Mouse (Mus musculus) brain, embryonic 14.5 days (tissue): ENCODE results near the gene Lmbrd2.

ENCODE experiments used
- CTCF ChIP-seq: fragments of 200-500 bp; IDR thresholded peaks from 2 replicates; pipeline ENCODE4 v1.5.1; 2012; ENCODE audit warnings: inconsistent platforms, mild to moderate bottlenecking, moderate library complexity, borderline replicate concordance; ENCODE audit not compliant: insufficient read depth, insufficient read length; ENCODE audit errors: extremely low read depth
- POLR2A ChIP-seq: fragments of 200-500 bp; IDR thresholded peaks from 2 replicates; pipeline ENCODE4 v1.6.1; 2012; ENCODE audit warnings: mild to moderate bottlenecking, inconsistent platforms, borderline replicate concordance; ENCODE audit not compliant: poor library complexity, insufficient read depth, insufficient read length, severe bottlenecking; ENCODE audit errors: extremely low read depth

DNA sequence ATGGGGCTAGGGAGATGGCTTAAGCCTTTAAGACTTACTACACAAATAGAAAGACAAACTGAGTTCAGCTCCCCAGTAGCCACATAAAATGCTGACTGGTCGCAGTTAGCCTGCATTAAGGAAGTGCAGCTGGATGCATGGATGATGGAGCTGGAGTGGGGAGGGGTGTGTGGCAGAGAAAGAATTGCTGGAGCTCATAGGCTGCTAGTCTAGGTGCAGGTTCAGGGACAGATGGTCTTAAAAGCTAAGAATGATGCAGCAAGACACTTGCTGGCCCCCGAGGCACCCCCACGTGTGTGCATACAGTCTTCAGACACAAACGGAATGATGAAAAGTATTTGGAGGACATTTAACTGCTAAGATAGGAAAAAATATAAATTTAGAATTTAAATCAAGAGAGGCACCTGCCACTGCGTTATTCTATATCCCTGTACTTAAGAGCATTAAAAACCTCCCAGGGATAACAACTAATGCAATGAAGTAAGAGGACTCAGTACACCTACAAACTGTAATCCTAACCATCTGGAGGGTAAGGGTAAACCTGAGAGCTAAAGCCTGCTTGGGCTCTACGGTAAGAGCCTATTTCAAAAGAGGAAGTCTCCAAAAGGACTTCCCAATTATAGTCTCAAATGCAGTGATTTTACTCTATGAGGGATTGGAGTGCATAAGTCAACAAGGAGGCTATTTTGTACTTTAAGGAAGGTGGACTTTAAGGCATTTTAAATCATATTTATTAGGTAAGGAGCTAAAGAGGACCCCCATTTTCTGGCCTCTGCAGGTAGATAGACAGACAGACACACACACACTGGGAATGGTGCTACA lies 29.6 kb upstream of the Lmbrd2 start:
- no peak for TF ChIP-seq CTCF
- no peak for TF ChIP-seq POLR2A
